Mouse (Mus musculus): ENCODE data around the gene Eml4. TPM values are rescaled to one million over a fixed set of nuclear protein-coding genes. Genes with fewer than 3 reads are reported as not detected.

Gene Eml4
- total and polyA plus RNA-seq, 3 experiments: 25.6 to 42.4 TPM; not detected in 1

- no peak for DNase-seq (ENCODE audit: low read depth, low spot score)
- Histone ChIP-seq H3K27ac (ENCODE audit: control insufficient read depth, low read depth, low read length) (no peak overlapping the region), H3K4me1 (ENCODE audit: control insufficient read depth in 1 of 2, insufficient read depth in 2 of 2, low read length in 2 of 2) (peaks cover 3 to 9% of the 10 kb centered on the region in 2 experiments; a peak in 2 of 4 replicates), H3K9ac (ENCODE audit: control insufficient read depth, low read depth, low read length, poor library complexity, severe bottlenecking) (no peak overlapping the region), H3K36me3 (ENCODE audit: control insufficient read depth in 1 of 2, insufficient read depth in 2 of 2, low read length in 2 of 2) (peaks cover 0 to 2% of the 10 kb centered on the region in 2 experiments; a peak in 2 of 4 replicates), H3K9me3 (replicated peaks; ENCODE audit: insufficient read depth, low read length) (no peaks in the 10 kb centered on the region), H3K27me3 (ENCODE audit: control insufficient read depth in 1 of 2, insufficient read depth in 2 of 2, low read length in 2 of 2) (no peaks in the 10 kb centered on the region), H3K4me3 (ENCODE audit: control insufficient read depth in 1 of 2, insufficient read depth in 1 of 2, low read depth in 2 of 2, low read length in 2 of 2) (no peak overlapping the region), H3K79me2 (ENCODE audit: control insufficient read depth, insufficient read depth, low read length, poor library complexity) (no peaks in the 10 kb centered on the region)
- no peak for TF ChIP-seq POLR2A (IDR thresholded peaks at IDR 0.05; ENCODE audit: control insufficient read depth in 1 of 2, insufficient read depth in 1 of 2, low read depth in 1 of 2, low read length in 2 of 2, poor library complexity in 1 of 2)
- TF ChIP-seq MXI1 (IDR thresholded peaks at IDR 0.05; ENCODE audit: low read depth, low read length): no peak
- 0 out of 2 replicates have a peak, but pooled peaks have one; percentile 34 for TF ChIP-seq MAFK (IDR thresholded peaks at IDR 0.05; ENCODE audit: borderline replicate concordance, low read depth, low read length)
- TF ChIP-seq TBP (IDR thresholded peaks at IDR 0.05; ENCODE audit: low read depth, low read length): no peak
Measured at GRCm38 (mm10) chr17:83322621-83323335, 28.0 kb upstream of the Eml4 start.

GRCm38 (mm10) chr17:83323410-83324268, 27.1 kb upstream of the Eml4 start:
- Histone ChIP-seq H3K4me3 (ENCODE audit: control insufficient read depth in 1 of 2, insufficient read depth in 1 of 2, low read depth in 2 of 2, low read length in 2 of 2) (no peak overlapping the region), H3K36me3 (ENCODE audit: control insufficient read depth in 1 of 2, insufficient read depth in 2 of 2, low read length in 2 of 2) (peaks cover 0 to 2% of the 10 kb centered on the region in 2 experiments; a peak in 2 of 4 replicates), H3K27ac (ENCODE audit: control insufficient read depth, low read depth, low read length) (no peak overlapping the region), H3K79me2 (ENCODE audit: control insufficient read depth, insufficient read depth, low read length, poor library complexity) (no peaks in the 10 kb centered on the region), H3K27me3 (ENCODE audit: control insufficient read depth in 1 of 2, insufficient read depth in 2 of 2, low read length in 2 of 2) (no peaks in the 10 kb centered on the region), H3K9me3 (replicated peaks; ENCODE audit: insufficient read depth, low read length) (no peaks in the 10 kb centered on the region), H3K4me1 (ENCODE audit: control insufficient read depth in 1 of 2, insufficient read depth in 2 of 2, low read length in 2 of 2) (peaks cover 3 to 9% of the 10 kb centered on the region in 2 experiments; a peak in 2 of 4 replicates), H3K9ac (ENCODE audit: control insufficient read depth, low read depth, low read length, poor library complexity, severe bottlenecking) (no peak overlapping the region)
- no peak for TF ChIP-seq CTCF (IDR thresholded peaks at IDR 0.05 in 2 of 3, conservative IDR thresholded peaks at IDR 0.05 in 1 of 3; ENCODE audit: control insufficient read depth in 1 of 3, insufficient read depth in 1 of 3, low read depth in 2 of 3, low read length in 3 of 3, poor library complexity in 1 of 3, severe bottlenecking in 1 of 3)
- no peak for TF ChIP-seq TCF12 (IDR thresholded peaks at IDR 0.05; ENCODE audit: low read depth, low read length)
- TF ChIP-seq RCOR1 (IDR thresholded peaks at IDR 0.05; ENCODE audit: low read depth, low read length): no peak
- TF ChIP-seq POLR2A (IDR thresholded peaks at IDR 0.05; ENCODE audit: control insufficient read depth in 1 of 2, insufficient read depth in 1 of 2, low read depth in 1 of 2, low read length in 2 of 2, poor library complexity in 1 of 2): no peak
- no peak for TF ChIP-seq MAZ (IDR thresholded peaks at IDR 0.05; ENCODE audit: low read depth, low read length)
- TF ChIP-seq MAFK (IDR thresholded peaks at IDR 0.05; ENCODE audit: borderline replicate concordance, low read depth, low read length): no peak
- TF ChIP-seq ELF1 (IDR thresholded peaks at IDR 0.05; ENCODE audit: low read depth, low read length): no peak
- no peak for TF ChIP-seq NELFE (IDR thresholded peaks at IDR 0.05; ENCODE audit: low read depth, low read length)
- no peak for TF ChIP-seq CHD2 (IDR thresholded peaks at IDR 0.05; ENCODE audit: low read length)
- no peak for TF ChIP-seq NRF1 (IDR thresholded peaks at IDR 0.05; ENCODE audit: insufficient read depth, low read depth, low read length, poor library complexity, severe bottlenecking)
- TF ChIP-seq ZNF384 (IDR thresholded peaks at IDR 0.05; ENCODE audit: low read depth, low read length): no peak
- no peak for TF ChIP-seq RAD21 (IDR thresholded peaks at IDR 0.05; ENCODE audit: low read depth, low read length)
- TF ChIP-seq SMC3 (IDR thresholded peaks at IDR 0.05; ENCODE audit: low read depth, low read length): no peak
- TF ChIP-seq BHLHE40 (IDR thresholded peaks at IDR 0.05; ENCODE audit: borderline replicate concordance, low read depth, low read length): no peak
- TF ChIP-seq POLR2AphosphoS5 (IDR thresholded peaks at IDR 0.05; ENCODE audit: borderline replicate concordance, low read depth, low read length): no peak
- no peak for TF ChIP-seq JUND (IDR thresholded peaks at IDR 0.05; ENCODE audit: low read depth, low read length)
- no peak for TF ChIP-seq MYC (IDR thresholded peaks at IDR 0.05; ENCODE audit: low read depth, low read length)
- TF ChIP-seq ZMIZ1 (IDR thresholded peaks at IDR 0.05; ENCODE audit: low read depth, low read length): no peak
- no peak for TF ChIP-seq POLR2AphosphoS2 (IDR thresholded peaks at IDR 0.05; ENCODE audit: low read length)
- no peak for TF ChIP-seq MYB (IDR thresholded peaks at IDR 0.05; ENCODE audit: low read depth, low read length)
- peak; percentile 17 for DNase-seq (ENCODE audit: low read depth, low spot score)
